Mouse (Mus musculus) C2C12 (cell line): ENCODE data around the gene Insl5.

Experiments
- CEBPB ChIP-seq: IDR thresholded peaks from one replicate; pipeline ENCODE4 v1.6.1; 2011; ENCODE audit warnings: low read depth, mild to moderate bottlenecking, control low read depth, moderate library complexity
- CTCF ChIP-seq: IDR thresholded peaks from one replicate; pipeline ENCODE4 v1.5.1; 2011; ENCODE audit not compliant: control insufficient read depth, insufficient read depth, insufficient read length
- MAX ChIP-seq: IDR thresholded peaks from one replicate; pipeline ENCODE4 v1.6.1; 2011; ENCODE audit warnings: mild to moderate bottlenecking, control low read depth
- MYOD1 ChIP-seq: IDR thresholded peaks from one replicate; pipeline ENCODE4 v1.6.1; 2011; ENCODE audit warnings: low read depth; ENCODE audit not compliant: control insufficient read depth, insufficient read length
- MYOG ChIP-seq: IDR thresholded peaks from one replicate; pipeline ENCODE4 v1.6.1; 2011; ENCODE audit not compliant: control insufficient read depth, insufficient read length; ENCODE audit errors: extremely low read depth
- USF1 ChIP-seq: IDR thresholded peaks from one replicate; pipeline ENCODE4 v1.6.1; 2011; ENCODE audit warnings: low read depth, mild to moderate bottlenecking, control low read depth, moderate library complexity

- TF ChIP-seq CTCF (no peak), MYOG (no peak), CEBPB (no peak), MYOD1 (no peak), MAX (no peak), USF1 (no peak)
Observed at GRCm38 (mm10) chr4:102988526-102988925, 38.1 kb downstream of the Insl5 start.
